Mouse (Mus musculus): ENCODE measurements around the gene Slc25a29. TPM values are rescaled to one million over a fixed set of nuclear protein-coding genes. Genes with fewer than 3 reads are reported as not detected.

Gene Slc25a29
- polyA plus RNA-seq, 1 experiment from 2014 or later = 12.5 TPM

DNA sequence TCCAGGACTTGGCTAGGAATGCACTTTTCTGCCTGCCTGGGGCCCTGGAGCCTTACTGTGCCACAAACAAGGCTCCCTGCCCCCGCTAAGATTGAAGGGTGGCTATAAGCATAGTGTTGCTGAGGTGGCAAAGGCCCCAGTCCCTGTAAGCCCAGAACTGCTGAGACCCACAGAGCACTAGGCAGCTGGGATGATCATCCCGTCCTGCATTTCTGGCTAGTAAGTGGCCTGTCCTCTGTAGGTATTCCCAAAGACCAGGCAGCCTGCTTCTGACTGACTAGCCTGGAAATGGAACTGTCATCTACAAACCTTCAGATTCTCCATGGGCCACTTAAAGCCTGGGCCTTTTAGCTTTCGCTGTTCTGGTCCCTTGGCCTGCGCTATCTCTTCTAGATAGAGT is 15.2 kb downstream of the Slc25a29 start:
- no peaks in the 10 kb centered on the region for H3K4me1 ChIP-seq
- H3K27ac ChIP-seq (replicated peaks) = no peak overlapping the region
- no peak overlapping the region for H3K9ac ChIP-seq (replicated peaks)
- no peaks in the 10 kb centered on the region for H3K27me3 ChIP-seq
- H3K4me2 ChIP-seq (replicated peaks) = no peak overlapping the region
- peaks cover 31% of the 10 kb centered on the region for H3K36me3 ChIP-seq
- WGBS = 93% methylated on average over 4 of the region's 4 CpGs
- no peak overlapping the region for H3K4me3 ChIP-seq
- no peak for ATAC-seq (ENCODE audit: low FRiP score, low read depth)
- no peaks in the 10 kb centered on the region for H3K9me3 ChIP-seq

DNA sequence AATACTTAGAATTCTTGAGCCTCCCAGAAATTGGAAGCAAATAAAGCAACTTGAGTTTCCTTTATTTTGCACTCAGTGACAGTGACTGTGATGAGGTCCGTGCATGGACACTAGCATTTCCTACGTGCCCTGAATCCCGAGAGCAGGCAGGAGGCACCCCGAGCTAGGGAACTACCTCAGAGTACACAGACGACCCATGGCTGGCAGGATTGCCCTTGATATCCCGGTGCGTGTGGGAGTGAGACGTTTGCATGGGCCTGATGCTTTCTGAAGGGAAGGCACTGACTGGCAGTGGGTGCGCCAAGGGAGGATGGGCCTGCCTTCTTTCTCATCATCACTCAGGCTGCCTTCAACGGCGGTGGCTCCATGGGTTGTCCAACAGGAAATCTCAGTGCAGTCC is 19.1 kb downstream of the Slc25a29 start:
- H3K27me3 ChIP-seq = no peaks in the 10 kb centered on the region
- no peak overlapping the region for H3K27ac ChIP-seq (replicated peaks)
- H3K36me3 ChIP-seq = peaks cover 51% of the 10 kb centered on the region
- WGBS = 88% methylated on average over 11 of the region's 11 CpGs
- no peaks in the 10 kb centered on the region for H3K9me3 ChIP-seq
- no peak overlapping the region for H3K9ac ChIP-seq (replicated peaks)
- no peak for ATAC-seq (ENCODE audit: low FRiP score, low read depth)
- H3K4me3 ChIP-seq = no peak overlapping the region
- no peak overlapping the region for H3K4me2 ChIP-seq (replicated peaks)
- no peaks in the 10 kb centered on the region for H3K4me1 ChIP-seq

DNA sequence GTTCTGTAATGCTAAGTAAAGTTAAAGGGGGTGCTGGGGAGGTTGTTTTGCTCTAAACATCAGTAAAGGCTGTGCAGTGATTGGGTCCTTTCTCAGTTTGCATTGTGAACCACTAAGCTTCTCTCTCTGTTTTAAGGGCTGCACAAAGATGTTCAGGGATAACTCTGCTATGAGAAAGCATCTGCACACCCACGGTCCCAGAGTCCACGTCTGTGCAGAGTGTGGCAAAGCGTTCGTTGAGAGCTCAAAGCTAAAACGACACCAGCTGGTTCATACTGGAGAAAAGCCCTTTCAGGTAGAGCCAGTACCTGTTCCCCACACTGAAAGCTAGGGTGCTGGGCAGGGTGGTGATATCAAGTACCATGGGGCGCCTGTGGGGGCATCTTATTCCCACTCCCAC is 21.2 kb downstream of the Slc25a29 start:
- no peak overlapping the region for H3K4me3 ChIP-seq
- H3K9ac ChIP-seq (replicated peaks) = no peak overlapping the region
- H3K27me3 ChIP-seq = no peaks in the 10 kb centered on the region
- no peak overlapping the region for H3K4me2 ChIP-seq (replicated peaks)
- H3K36me3 ChIP-seq = peaks cover 49% of the 10 kb centered on the region
- H3K4me1 ChIP-seq = peaks cover 3% of the 10 kb centered on the region; the same call in 1 of the 2 replicates
- WGBS = 95% methylated on average over 6 of the region's 6 CpGs
- H3K27ac ChIP-seq (replicated peaks) = no peak overlapping the region
- no peaks in the 10 kb centered on the region for H3K9me3 ChIP-seq
- ATAC-seq (ENCODE audit: low FRiP score, low read depth) = no peak

DNA sequence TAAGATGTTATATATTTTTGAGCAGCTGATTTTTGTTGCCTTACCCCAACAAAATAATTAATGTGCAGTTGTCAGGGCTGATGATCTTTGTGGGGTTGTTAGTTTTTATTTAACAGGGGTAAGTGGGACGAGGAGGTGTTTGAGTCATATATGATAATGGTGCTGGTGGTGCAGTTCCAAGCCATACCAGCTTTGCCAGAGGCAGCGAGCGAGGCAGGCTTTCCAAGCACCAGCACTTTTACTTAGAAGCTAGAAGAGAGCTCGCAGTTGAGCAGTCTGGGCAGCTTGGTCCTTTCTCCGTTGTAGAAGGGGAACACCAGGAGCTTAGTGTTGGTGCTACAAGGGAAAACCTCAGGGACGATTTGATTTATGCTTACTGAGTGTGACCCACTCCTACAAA is 23.2 kb downstream of the Slc25a29 start:
- Histone ChIP-seq H3K9ac (replicated peaks) (no peak overlapping the region), H3K4me1 (peaks cover 3% of the 10 kb centered on the region; the same call in 1 of the 2 replicates), H3K36me3 (peaks cover 46% of the 10 kb centered on the region), H3K9me3 (no peaks in the 10 kb centered on the region), H3K27me3 (no peaks in the 10 kb centered on the region), H3K4me3 (no peak overlapping the region), H3K27ac (replicated peaks) (no peak overlapping the region), H3K4me2 (replicated peaks) (no peak overlapping the region)
- WGBS = 84% methylated on average over 6 of the region's 6 CpGs
- no peak for ATAC-seq (ENCODE audit: low FRiP score, low read depth)

DNA sequence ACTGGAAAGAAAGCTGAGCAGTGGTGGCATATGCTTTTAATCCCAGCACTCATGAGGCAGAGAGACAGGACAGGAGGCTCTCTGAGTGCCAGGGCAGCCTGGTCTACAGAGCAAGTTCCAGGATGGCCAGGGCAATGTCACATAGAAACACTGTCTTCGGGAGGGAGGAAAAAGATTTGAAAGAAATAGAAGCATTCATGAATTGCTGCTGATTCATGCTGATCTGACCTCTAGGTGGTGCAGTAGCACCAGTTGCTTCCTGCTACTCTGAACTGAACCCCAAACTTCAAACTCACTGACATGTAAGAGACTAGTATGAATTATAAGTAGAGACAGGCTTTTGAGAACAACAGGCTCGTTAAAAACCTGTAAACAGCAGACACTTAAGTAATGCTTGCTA is 24.6 kb downstream of the Slc25a29 start:
- H3K27ac ChIP-seq (replicated peaks) = no peak overlapping the region
- H3K36me3 ChIP-seq = peaks cover 47% of the 10 kb centered on the region
- no peaks in the 10 kb centered on the region for H3K9me3 ChIP-seq
- no peak for ATAC-seq (ENCODE audit: low FRiP score, low read depth)
- WGBS = 65% methylated on average over 2 of the region's 2 CpGs
- no peak overlapping the region for H3K4me2 ChIP-seq (replicated peaks)
- H3K9ac ChIP-seq (replicated peaks) = no peak overlapping the region
- no peak overlapping the region for H3K4me3 ChIP-seq
- peaks cover 3% of the 10 kb centered on the region; the same call in 1 of the 2 replicates for H3K4me1 ChIP-seq
- no peaks in the 10 kb centered on the region for H3K27me3 ChIP-seq

DNA sequence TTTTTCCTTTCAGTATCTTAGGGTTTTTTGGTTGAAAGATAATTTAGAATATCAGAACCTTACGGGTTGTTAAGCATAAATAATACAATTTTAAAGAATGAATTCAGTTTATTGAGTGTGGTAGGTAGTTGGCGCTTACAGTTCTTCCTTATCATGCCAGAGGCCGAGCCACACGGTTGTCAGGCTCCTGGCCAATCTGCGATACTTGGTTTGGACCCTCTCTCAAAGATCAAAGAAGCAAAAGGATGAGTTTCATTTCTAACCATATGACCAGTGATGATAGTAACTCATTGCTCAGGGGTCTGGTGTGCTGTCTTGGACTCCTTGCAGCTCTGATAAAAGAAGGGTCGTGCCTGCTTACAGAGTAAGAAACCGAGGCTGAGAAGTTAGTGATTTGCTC is 25.4 kb downstream of the Slc25a29 start:
- H3K4me2 ChIP-seq (replicated peaks) = no peak overlapping the region
- peaks cover 3% of the 10 kb centered on the region; the same call in 1 of the 2 replicates for H3K4me1 ChIP-seq
- H3K27ac ChIP-seq (replicated peaks) = no peak overlapping the region
- H3K9ac ChIP-seq (replicated peaks) = no peak overlapping the region
- 95% methylated on average over 7 of the region's 7 CpGs for WGBS
- ATAC-seq (ENCODE audit: low FRiP score, low read depth) = no peak
- H3K4me3 ChIP-seq = no peak overlapping the region
- no peaks in the 10 kb centered on the region for H3K27me3 ChIP-seq
- peaks cover 42% of the 10 kb centered on the region for H3K36me3 ChIP-seq
- H3K9me3 ChIP-seq = no peaks in the 10 kb centered on the region

DNA sequence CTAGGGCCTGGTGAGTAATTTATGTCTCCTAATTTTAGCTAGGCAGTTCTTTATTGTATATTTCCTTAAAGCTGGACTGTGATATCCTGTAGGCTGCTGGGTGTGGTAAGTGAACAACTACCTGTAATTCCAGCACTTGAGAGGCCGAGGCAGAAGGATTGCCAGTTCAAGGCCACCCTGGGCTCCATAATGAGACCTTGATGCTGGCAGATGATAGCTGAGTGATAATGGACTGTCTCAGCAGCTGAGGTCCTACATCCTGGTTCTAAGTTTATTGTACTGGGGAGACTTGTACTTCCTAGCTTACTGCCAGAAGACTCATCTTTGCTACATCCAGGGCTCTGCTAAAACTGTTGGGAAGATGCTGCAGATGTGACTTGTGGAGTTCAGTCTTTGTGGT is 25.9 kb downstream of the Slc25a29 start:
- H3K9me3 ChIP-seq = no peaks in the 10 kb centered on the region
- 84% methylated on average over 1 of the region's 1 CpGs for WGBS

DNA sequence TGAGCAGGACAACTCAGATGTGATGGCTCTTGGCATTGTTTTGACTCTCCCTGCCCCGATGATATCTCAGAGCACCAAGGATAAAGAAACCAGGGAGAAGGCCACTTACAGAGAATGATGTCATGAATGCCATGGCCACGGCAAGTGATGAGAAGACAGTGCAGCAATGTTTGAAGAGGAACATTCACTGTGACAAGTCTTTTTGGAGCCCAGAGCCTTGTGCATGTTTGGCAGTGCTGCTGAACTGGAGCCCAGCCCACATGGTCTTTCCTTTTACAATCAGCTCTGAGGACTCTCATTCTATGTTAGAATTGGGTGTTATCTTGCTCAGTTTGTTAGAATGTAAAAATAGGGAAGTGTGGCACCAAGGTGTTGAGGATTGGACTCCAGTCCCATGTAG is 27.2 kb downstream of the Slc25a29 start:
- Histone ChIP-seq H3K9me3 (no peaks in the 10 kb centered on the region), H3K27ac (replicated peaks) (no peak overlapping the region), H3K4me1 (peaks cover 3% of the 10 kb centered on the region; the same call in 1 of the 2 replicates), H3K4me2 (replicated peaks) (no peak overlapping the region), H3K9ac (replicated peaks) (no peak overlapping the region), H3K27me3 (no peaks in the 10 kb centered on the region), H3K4me3 (no peak overlapping the region), H3K36me3 (peaks cover 24% of the 10 kb centered on the region)
- 79% methylated on average over 2 of the region's 2 CpGs for WGBS
- ATAC-seq (ENCODE audit: low FRiP score, low read depth) = no peak

More for the DNA sequence above, 25.9 kb downstream of the Slc25a29 start:
- Histone ChIP-seq H3K36me3 (peaks cover 37% of the 10 kb centered on the region), H3K27me3 (no peaks in the 10 kb centered on the region), H3K27ac (replicated peaks) (no peak overlapping the region), H3K4me3 (no peak overlapping the region), H3K9ac (replicated peaks) (no peak overlapping the region), H3K4me2 (replicated peaks) (no peak overlapping the region), H3K4me1 (peaks cover 3% of the 10 kb centered on the region; the same call in 1 of the 2 replicates)
- no peak for ATAC-seq (ENCODE audit: low FRiP score, low read depth)

DNA sequence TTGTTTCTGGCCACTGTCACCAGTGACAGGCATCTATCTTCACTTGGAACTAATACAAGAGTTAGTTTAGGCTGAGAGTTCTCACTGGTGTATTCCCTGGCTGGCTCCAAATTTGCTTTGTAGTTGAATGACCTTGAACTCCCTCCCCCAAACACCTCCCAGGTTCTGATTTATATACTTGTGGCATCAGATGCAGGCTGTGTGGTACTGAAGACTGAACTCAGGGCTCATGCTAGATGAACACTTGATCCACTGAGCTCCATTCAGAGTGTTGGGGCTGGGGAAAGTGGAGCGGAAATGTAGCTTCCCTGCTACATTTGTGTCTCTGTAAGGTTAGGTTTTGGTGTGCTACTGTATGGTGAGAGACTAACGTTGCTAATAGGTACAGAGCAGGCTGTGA is 31.3 kb downstream of the Slc25a29 start:
- Histone ChIP-seq H3K9me3 (no peaks in the 10 kb centered on the region), H3K9ac (replicated peaks) (no peak overlapping the region), H3K27me3 (no peaks in the 10 kb centered on the region), H3K27ac (replicated peaks) (no peak overlapping the region), H3K36me3 (peaks cover 23% of the 10 kb centered on the region; the same call in 1 of the 2 replicates), H3K4me2 (replicated peaks) (no peak overlapping the region), H3K4me1 (peaks cover 14% of the 10 kb centered on the region), H3K4me3 (no peak overlapping the region)
- no peak for ATAC-seq (ENCODE audit: low FRiP score, low read depth)
- 91% methylated on average over 2 of the region's 2 CpGs for WGBS

DNA sequence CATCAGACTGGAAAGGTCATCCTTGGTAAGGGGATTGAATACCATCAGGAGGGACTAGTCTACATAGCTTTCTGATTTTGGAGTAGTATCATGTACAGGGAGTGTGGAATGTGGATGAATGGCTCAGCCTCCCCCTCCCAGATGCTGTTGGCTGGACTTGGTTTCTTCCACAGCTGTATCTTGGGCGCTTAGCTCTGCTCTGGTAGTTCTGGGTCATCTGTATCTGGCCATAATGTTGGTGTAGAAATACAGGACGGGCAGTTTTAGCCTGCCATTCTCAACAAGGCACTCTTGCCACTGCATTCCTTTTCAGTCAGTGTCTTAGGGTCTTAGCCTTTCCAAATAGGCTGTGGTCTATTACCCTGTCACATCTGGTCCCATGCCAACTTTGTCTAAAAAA is 34.1 kb downstream of the Slc25a29 start:
- Histone ChIP-seq H3K4me2 (replicated peaks) (no peak overlapping the region), H3K27me3 (no peaks in the 10 kb centered on the region), H3K27ac (replicated peaks) (no peak overlapping the region), H3K4me3 (no peak overlapping the region), H3K4me1 (peaks cover 22% of the 10 kb centered on the region), H3K36me3 (0 out of 2 replicates have a peak, but pooled peaks cover 3% of the 10 kb centered on the region), H3K9ac (replicated peaks) (no peak overlapping the region), H3K9me3 (no peaks in the 10 kb centered on the region)
- WGBS = 80% methylated on average over 2 of the region's 2 CpGs
- ATAC-seq (ENCODE audit: low FRiP score, low read depth) = no peak

DNA sequence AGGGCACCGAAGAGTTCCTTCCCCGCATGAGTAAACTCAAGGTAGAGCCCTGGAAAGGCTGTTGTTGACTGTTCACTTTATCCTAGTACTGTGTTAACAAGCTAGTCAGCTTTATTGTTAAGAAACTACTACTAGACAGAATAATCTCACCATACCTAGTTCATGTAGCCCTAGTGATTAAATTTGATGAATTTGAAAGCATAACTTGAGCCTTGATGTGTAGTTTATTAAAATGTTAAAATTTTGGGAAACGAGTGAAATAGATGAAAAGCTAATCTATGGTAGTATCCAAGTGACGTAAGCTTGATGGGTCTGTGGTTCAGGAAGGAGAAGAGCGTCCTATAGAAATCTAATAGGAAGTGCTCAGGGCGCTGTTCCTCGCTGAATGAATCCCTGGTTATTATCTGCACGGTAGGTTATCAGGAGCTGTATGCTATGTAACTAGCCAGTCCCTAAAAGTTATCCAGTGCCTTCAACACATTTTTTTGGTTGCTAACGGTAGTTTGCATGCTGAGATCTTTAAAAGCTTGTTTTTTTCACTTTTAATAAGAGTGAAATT is 40.6 kb downstream of the Slc25a29 start:
- no peaks in the 10 kb centered on the region for H3K36me3 ChIP-seq
- H3K4me2 ChIP-seq (replicated peaks) = peak overlapping the region; percentile 82
- H3K9me3 ChIP-seq = no peaks in the 10 kb centered on the region
- peak overlapping the region; percentile 99 for H3K27ac ChIP-seq (replicated peaks)
- H3K27me3 ChIP-seq = no peaks in the 10 kb centered on the region
- 22% methylated on average over 9 of the region's 9 CpGs for WGBS
- peak overlapping the region; percentile 100 for H3K4me3 ChIP-seq
- no peak for ATAC-seq (ENCODE audit: low FRiP score, low read depth)
- H3K4me1 ChIP-seq = peaks cover 37% of the 10 kb centered on the region
- peak overlapping the region; percentile 90 for H3K9ac ChIP-seq (replicated peaks)

DNA sequence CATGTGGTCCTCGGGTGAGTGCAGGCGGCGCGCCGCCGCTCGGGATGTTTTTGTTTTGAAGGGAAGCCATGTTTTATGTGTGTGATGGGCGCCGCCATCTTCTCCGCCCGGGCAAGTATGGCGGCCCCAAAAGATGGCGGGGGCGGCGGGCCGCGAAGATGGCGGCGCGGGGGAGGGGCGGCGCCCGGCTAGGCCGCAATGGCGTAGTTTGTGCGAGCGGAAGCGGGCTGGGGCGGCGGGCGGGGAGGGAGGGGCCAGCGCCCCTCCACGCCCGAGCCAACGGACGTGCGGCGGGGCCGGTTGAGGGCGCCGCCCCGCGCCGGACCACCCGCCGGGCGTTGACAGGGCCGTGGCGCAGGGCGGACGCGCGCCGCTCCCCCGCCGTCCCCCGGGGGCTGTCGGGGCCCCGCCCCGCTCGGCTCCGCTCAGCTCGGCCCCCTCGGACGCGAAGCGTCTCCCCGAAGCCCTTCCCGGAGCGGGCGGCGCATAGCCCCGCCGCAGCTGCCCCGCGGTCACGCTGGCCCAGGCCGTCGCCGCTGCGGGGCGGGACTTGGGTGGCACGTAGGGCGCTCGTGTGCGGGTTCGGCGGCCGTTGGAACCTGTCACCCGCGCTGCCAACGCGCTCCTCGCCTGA is 41.5 kb downstream of the Slc25a29 start:
- peak overlapping the region; percentile 100 for H3K4me3 ChIP-seq
- H3K9ac ChIP-seq (replicated peaks) = peak overlapping the region; percentile 90
- H3K27me3 ChIP-seq = no peaks in the 10 kb centered on the region
- H3K36me3 ChIP-seq = no peaks in the 10 kb centered on the region
- H3K27ac ChIP-seq (replicated peaks) = peak overlapping the region; percentile 99
- 0% methylated on average over 39 of the region's 94 CpGs for WGBS
- H3K9me3 ChIP-seq = no peaks in the 10 kb centered on the region
- peak overlapping the region; percentile 82 for H3K4me2 ChIP-seq (replicated peaks)
- peak; percentile 67 for ATAC-seq (ENCODE audit: low FRiP score, low read depth)
- H3K4me1 ChIP-seq = peaks cover 33% of the 10 kb centered on the region
